Mouse (Mus musculus): ENCODE results near the gene B3galt4. TPM values are rescaled to one million over a fixed set of nuclear protein-coding genes. Genes with fewer than 3 reads are reported as not detected.

B3galt4 gene
- polyA plus RNA-seq, 1 experiment from 2014 or later: 4.1 TPM

GRCm38 (mm10) chr17:33932448-33932847 is 18.8 kb downstream of the B3galt4 start:
- no peaks in the 10 kb centered on the region for H3K27me3 ChIP-seq (ENCODE audit: low read depth, poor library complexity, severe bottlenecking)
- 0 out of 2 replicates have a peak overlapping the region, but pooled peaks have one; percentile 8 for H3K4me3 ChIP-seq
- H3K36me3 ChIP-seq: peaks cover 56% of the 10 kb centered on the region
- no peak overlapping the region for H3K27ac ChIP-seq (replicated peaks)
- DNase-seq (ENCODE audit: low spot score): no peak
- WGBS: 87% methylated on average over 14 of the region's 14 CpGs
- no peaks in the 10 kb centered on the region for H3K9me3 ChIP-seq (replicated peaks)
- peaks cover 41% of the 10 kb centered on the region for H3K4me1 ChIP-seq

DNA sequence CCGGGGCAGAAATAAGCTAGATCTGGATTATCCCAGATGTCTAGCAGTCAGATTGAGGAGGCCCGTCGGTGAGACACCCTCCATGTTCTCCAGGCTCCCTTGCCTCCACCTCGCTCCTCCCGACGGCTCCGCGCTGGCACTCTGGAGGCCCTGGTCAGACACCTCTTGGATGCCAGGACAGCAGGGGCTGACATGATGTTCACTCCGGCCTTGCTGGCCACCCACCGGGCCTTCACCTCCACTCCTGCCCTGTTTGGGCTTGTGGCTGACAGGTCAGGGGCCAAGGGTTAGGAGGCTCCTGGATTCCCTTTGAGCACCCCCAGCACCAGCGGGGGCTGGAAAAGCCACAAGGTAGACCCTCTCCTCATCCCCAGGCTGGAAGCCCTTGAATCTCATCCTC is 19.3 kb downstream of the B3galt4 start:
- WGBS: 89% methylated on average over 11 of the region's 11 CpGs
- Histone ChIP-seq H3K27ac (replicated peaks) (no peak overlapping the region), H3K4me1 (peaks cover 41% of the 10 kb centered on the region), H3K36me3 (peaks cover 53% of the 10 kb centered on the region), H3K4me3 (peak overlapping the region; percentile 16; the same call in 1 of the 2 replicates), H3K27me3 (ENCODE audit: low read depth, poor library complexity, severe bottlenecking) (no peaks in the 10 kb centered on the region), H3K9me3 (replicated peaks) (no peaks in the 10 kb centered on the region)
- no peak for DNase-seq (ENCODE audit: low spot score)

DNA sequence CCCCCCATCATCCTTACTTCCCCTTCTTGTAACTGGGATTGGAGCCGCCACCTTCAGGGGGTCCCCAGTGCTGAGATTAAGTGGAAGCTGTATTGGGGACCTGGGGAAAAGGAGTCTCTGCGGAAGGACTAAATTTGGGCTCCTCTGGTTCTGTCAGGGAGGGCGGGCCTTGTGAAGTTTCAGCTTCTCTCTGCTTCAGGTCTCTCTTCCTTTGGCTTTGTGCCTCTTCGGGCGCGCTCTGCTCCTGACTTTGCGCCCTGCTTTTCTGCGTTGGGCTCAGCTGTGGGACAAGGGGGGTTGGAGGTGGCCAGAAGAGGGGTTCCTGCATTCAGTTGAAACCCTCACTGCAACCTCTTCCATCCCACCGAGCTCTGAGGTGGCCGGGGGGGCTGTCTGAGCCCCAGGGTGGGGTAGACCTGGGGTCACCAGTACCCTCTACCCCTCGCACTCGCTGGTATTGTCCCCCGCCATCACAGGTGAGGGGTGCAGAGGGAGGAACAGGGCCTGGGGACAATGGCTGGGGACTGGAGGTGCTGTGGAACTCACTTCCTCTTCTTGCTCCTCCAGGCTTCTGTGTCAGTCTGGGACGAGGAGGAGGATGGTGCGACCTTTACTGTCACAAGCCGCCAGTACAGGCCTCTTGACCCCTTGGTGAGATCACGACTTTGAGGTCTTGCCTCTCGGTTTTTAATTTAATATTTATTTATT is 20.0 kb downstream of the B3galt4 start:
- no peak for DNase-seq (ENCODE audit: low spot score)
- WGBS: 32% methylated on average over 18 of the region's 18 CpGs
- H3K36me3 ChIP-seq: peaks cover 51% of the 10 kb centered on the region
- peaks cover 41% of the 10 kb centered on the region for H3K4me1 ChIP-seq
- no peaks in the 10 kb centered on the region for H3K27me3 ChIP-seq (ENCODE audit: low read depth, poor library complexity, severe bottlenecking)
- H3K27ac ChIP-seq (replicated peaks): peak overlapping the region; percentile 93; the same call in 1 of the 2 replicates
- no peaks in the 10 kb centered on the region for H3K9me3 ChIP-seq (replicated peaks)
- peak overlapping the region; percentile 97 for H3K4me3 ChIP-seq

- Histone ChIP-seq H3K9me3 (replicated peaks) (no peaks in the 10 kb centered on the region), H3K36me3 (peaks cover 51% of the 10 kb centered on the region), H3K27ac (replicated peaks) (peak overlapping the region; percentile 93), H3K27me3 (ENCODE audit: low read depth, poor library complexity, severe bottlenecking) (no peaks in the 10 kb centered on the region), H3K4me1 (peaks cover 41% of the 10 kb centered on the region), H3K4me3 (peak overlapping the region; percentile 97)
- DNase-seq (ENCODE audit: low spot score): peak; percentile 44
- under 1% methylated on average over 45 of the region's 45 CpGs for WGBS
Observed at GRCm38 (mm10) chr17:33930280-33931158, 20.8 kb downstream of the B3galt4 start.

GRCm38 (mm10) chr17:33929371-33930279 is 21.7 kb downstream of the B3galt4 start, which contains the start of gene Rgl2:
Rgl2 (plus strand) TSS chr17:33929543.
- under 1% methylated on average over 73 of the region's 80 CpGs for WGBS
- peak; percentile 95 for DNase-seq (ENCODE audit: low spot score)
- Histone ChIP-seq H3K27me3 (ENCODE audit: low read depth, poor library complexity, severe bottlenecking) (no peaks in the 10 kb centered on the region), H3K27ac (replicated peaks) (peak within 1 kb of the TSS; percentile 93), H3K36me3 (peaks cover 50% of the 10 kb centered on the region), H3K4me3 (peak within 1 kb of the TSS; percentile 97), H3K9me3 (replicated peaks) (no peaks in the 10 kb centered on the region), H3K4me1 (peaks cover 41% of the 10 kb centered on the region)

DNA sequence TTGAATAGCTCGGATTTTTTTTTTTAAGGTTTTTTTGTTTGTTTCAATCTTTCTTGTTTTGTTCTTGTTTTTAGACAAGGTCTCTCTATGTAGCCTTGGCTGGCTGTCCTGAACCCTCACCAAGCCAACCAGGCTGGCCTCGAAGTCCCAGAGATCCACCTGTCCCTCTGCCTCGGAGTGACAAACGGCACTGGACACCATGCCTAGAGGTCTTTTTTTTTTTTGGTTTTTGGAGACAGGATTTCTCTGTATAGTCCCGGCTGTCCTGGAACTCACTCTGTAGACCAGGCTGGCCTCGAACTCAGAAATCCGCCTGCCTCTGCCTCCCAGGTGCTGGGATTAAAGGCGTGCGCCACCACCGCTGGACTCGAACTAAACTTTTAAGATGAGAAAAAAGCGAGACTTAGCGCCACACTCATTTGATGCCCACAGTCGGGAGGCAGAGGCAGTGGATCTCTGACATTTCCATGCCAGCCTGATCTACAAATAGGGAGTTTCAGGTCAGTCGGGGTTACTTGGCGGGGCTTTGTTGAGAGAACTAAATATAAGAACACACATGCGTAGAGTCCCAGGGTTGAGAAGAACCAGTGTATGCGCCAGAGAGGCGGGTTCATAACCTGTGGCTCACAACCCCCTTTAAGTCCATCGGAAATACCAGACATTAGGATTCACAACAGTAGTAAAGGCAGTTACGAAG is 22.9 kb downstream of the B3galt4 start:
- H3K27ac ChIP-seq (replicated peaks): peak overlapping the region; percentile 93
- H3K9me3 ChIP-seq (replicated peaks): no peaks in the 10 kb centered on the region
- no peak for DNase-seq (ENCODE audit: low spot score)
- H3K36me3 ChIP-seq: peaks cover 38% of the 10 kb centered on the region
- H3K4me1 ChIP-seq: peaks cover 41% of the 10 kb centered on the region
- peak overlapping the region; percentile 97 for H3K4me3 ChIP-seq
- WGBS: 63% methylated on average over 21 of the region's 21 CpGs
- H3K27me3 ChIP-seq (ENCODE audit: low read depth, poor library complexity, severe bottlenecking): no peaks in the 10 kb centered on the region

DNA sequence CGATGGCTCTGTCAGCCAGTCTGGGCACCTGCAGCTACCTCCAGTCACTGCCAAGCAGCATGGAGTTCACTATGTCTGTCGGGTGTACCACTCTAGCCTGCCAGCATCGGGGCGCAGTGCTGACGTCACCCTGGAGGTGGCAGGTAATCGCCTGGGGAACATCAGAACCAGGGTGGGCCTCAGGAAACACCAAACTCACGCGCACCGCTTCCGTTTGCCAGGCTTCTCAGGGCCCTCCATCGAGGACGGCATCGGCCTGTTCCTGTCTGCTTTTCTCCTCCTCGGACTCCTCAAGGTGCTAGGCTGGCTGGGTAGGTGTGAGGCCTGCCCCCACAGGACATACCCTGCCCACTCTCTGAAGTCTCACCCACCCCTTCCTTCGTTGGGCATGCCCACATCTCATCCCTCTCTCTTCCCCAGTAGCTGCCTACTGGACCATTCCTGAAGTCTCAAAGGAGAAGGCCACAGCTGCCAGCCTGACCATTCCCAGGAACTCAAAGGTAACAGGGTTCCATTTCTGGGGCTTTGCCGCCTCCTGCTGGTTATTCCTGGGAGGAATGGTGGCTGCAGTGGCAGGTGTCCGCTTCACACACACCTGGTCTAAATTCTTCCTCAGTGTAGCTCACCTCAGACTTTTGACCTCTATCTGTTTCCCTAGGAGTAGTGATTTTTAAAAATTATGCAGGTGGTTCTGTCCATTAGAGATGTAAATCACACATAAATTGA is 24.9 kb downstream of the B3galt4 start:
- Histone ChIP-seq H3K27ac (replicated peaks) (no peak overlapping the region), H3K4me1 (peaks cover 34% of the 10 kb centered on the region), H3K27me3 (ENCODE audit: low read depth, poor library complexity, severe bottlenecking) (no peaks in the 10 kb centered on the region), H3K36me3 (peaks cover 22% of the 10 kb centered on the region), H3K4me3 (peak overlapping the region; percentile 23; the same call in 1 of the 2 replicates), H3K9me3 (replicated peaks) (no peaks in the 10 kb centered on the region)
- no peak for DNase-seq (ENCODE audit: low spot score)
- WGBS: 73% methylated on average over 17 of the region's 17 CpGs

DNA sequence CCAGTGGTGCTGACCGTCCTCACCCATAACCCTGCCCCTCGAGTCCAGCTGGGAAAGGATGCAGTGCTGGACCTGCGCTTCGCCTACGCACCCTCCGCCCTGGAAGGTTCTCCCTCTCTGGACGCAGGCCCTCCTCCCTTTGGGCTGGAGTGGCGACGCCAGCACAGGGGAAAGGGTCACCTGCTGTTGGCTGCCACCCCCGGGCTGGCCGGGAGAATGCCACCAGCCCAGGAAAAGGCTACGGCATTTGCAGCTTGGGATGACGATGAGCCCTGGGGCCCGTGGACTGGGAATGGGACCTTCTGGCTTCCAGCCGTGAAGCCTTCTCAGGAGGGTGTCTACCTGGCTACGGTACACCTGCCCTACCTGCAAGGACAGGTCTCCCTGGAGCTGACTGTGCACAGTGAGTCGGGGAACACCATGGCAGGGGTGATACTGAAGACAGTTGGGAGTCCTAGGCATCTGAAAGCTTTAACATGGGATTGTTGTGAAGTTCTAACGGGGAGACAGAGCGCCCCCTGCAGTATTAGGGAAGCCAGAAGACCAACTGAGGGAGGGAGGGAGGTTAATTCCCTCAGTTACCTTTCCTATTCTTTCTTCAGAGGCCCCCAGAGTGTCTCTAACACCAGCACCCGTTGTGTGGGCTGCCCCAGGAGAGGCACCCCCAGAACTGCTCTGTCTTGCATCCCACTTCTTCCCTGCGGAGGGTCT is 25.7 kb downstream of the B3galt4 start:
- no peak for DNase-seq (ENCODE audit: low spot score)
- H3K36me3 ChIP-seq: peaks cover 22% of the 10 kb centered on the region
- WGBS: 84% methylated on average over 21 of the region's 21 CpGs
- no peaks in the 10 kb centered on the region for H3K27me3 ChIP-seq (ENCODE audit: low read depth, poor library complexity, severe bottlenecking)
- H3K4me3 ChIP-seq: peak overlapping the region; percentile 23; the same call in 1 of the 2 replicates
- H3K27ac ChIP-seq (replicated peaks): no peak overlapping the region
- H3K4me1 ChIP-seq: peaks cover 33% of the 10 kb centered on the region
- H3K9me3 ChIP-seq (replicated peaks): no peaks in the 10 kb centered on the region

- Histone ChIP-seq H3K9me3 (replicated peaks) (no peaks in the 10 kb centered on the region), H3K4me3 (no peak overlapping the region), H3K36me3 (peaks cover 22% of the 10 kb centered on the region), H3K27me3 (ENCODE audit: low read depth, poor library complexity, severe bottlenecking) (no peaks in the 10 kb centered on the region), H3K27ac (replicated peaks) (no peak overlapping the region), H3K4me1 (peaks cover 33% of the 10 kb centered on the region)
- WGBS: 83% methylated on average over 10 of the region's 10 CpGs
- no peak for DNase-seq (ENCODE audit: low spot score)
Observed at GRCm38 (mm10) chr17:33924577-33925283, 26.6 kb downstream of the B3galt4 start.

GRCm38 (mm10) chr17:33921361-33921760 is 29.9 kb downstream of the B3galt4 start:
- WGBS: 90% methylated on average over 7 of the region's 7 CpGs
- no peak for DNase-seq (ENCODE audit: low spot score)
- Histone ChIP-seq H3K27ac (replicated peaks) (no peak overlapping the region), H3K9me3 (replicated peaks) (no peaks in the 10 kb centered on the region), H3K27me3 (ENCODE audit: low read depth, poor library complexity, severe bottlenecking) (peaks cover 18% of the 10 kb centered on the region), H3K36me3 (peaks cover 34% of the 10 kb centered on the region), H3K4me1 (peaks cover 49% of the 10 kb centered on the region), H3K4me3 (peak overlapping the region; percentile 74; the same call in 1 of the 2 replicates)

Measured in midbrain, embryonic 10.5 days (tissue).